Mouse (Mus musculus) thymus, postnatal 10 days (tissue): ENCODE data around the gene A930002H24Rik.

Source experiments
- DNase-seq, 2 experiments: peaks; one replicate each; pipeline ENCODE4 v3.0.0; 2021; ENCODE audit warnings: low spot score in 2 of 2

The A930002H24Rik gene

GRCm38 (mm10) chr17:63836223-63836622 lies 27.4 kb downstream of the A930002H24Rik start:
- no peak for DNase-seq

GRCm38 (mm10) chr17:63831550-63831949 lies 32.0 kb downstream of the A930002H24Rik start:
- DNase-seq = no peak

DNA sequence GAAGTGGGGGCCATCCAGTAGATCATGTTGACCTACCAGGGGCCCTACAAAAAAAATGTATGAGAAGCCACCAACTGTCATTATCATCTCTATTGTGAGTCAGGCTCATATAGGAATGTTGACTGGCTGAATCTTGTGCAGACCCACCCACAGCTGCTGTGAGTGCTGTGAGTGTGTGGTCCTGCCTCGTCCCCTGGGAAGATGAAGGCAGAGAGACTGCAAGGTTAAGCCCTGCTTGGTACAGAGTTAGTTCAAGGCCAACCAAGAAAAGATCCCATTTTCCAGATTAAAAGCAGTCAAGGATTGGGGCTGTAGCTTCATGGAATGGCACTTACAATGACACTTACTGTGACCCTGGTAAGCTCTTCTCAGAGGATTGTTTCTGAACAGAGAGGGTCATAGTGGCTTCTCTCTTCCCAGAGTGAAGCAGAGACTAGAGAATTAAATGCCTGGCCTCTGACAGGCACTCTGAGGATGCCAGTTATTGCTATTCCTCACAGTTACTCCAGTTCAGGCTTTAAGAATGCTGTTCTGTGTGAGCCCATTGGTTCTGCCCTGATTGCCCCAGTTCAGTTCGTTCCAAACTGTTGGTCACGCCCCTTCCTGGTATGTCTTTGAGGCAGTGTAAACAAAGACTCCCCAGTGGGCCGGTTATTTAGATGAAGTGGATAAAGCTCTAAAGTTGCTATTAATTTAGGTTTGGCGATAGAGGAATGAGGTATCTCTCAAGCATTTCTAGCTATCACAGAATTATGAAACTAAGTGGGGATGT lies 34.8 kb downstream of the A930002H24Rik start:
- DNase-seq = no peak

DNA sequence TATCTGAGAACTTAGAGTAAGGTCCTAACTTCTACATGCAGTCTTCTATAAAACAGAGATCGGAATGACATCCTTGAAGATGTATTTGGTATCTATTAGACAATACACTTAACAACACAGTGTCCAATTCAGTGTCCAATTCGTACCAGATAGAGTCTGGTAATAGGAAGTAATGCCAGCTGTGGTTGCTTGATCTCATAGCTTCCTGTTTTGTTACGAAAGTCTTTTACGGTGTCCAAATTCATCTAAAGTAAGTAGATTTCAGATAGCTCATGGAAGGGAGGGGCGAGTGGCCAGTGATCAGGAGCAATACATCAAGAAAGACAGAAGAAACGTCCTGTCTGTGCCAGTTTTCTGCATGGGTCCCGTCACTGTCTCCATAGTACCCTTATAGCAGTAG lies 36.8 kb downstream of the A930002H24Rik start:
- DNase-seq = no peak

GRCm38 (mm10) chr17:63826196-63826595 lies 37.4 kb downstream of the A930002H24Rik start:
- DNase-seq = no peak

GRCm38 (mm10) chr17:63824141-63824540 lies 39.5 kb downstream of the A930002H24Rik start:
- no peak for DNase-seq

DNA sequence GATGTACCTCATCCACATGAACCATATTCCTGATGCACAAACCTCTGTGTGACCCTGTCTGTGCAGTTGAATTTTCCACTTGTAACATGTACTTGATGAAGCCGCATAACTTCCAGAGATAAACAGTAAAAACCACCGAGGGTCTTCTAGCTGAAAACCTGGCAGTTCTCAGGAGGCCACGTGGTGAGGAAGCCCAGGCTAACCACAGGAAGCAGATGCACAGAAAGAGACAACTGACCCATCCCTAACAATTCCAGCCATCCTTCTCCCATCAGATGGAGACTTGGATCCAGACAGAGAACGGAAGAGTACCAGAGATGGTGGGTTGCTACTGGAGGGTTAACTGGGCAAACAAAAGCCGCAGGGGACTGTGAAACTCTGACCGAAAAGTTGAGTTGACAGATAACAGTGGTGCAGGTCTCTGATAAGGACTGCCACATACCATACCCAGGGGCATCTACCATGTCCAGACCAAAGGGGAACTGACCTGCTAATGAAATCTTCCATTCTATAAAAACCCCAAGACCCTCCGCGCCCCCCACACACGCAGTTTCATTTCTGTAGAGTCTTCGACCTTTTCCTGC lies 45.1 kb downstream of the A930002H24Rik start:
- DNase-seq = no peak

DNA sequence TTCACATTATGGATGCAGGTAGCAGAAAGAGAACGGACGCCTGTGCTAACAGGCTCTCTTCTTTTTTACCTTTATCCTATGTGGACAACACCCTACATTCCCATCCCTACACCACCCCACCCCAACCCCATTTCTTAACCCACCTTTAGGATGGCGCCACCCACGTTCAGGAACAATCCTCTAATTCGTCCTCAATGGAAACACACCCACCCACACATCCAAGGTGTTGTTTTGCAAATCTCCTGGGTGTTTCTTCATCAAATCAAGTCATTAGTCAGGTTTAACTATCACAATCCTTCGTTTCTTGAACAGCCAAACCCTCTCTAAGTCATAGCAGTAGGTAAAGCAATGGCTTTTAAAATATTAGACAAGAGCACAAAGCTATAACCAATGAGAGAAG lies 50.0 kb downstream of the A930002H24Rik start:
- no peak for DNase-seq
